ENCODE assay signal across 8 mouse cellular contexts in genomic region chr2:148443249-148443958, GRCm38 (mm10). TPM values are rescaled to one million over a fixed set of nuclear protein-coding genes. Genes with fewer than 3 reads are reported as not detected.
DNase-seq lines count a peak whose midpoint lies in the region; ATAC-seq and TF ChIP-seq lines count a peak whose summit lies in the region.

TSS of gene Cd93 (minus strand) at chr2:148443563.

- TF ChIP-seq CTCF in midbrain, postnatal 0 days (IDR thresholded peaks at IDR 0.05), result no peak

- H3K9me3 ChIP-seq in forebrain, embryonic 16.5 days (ENCODE audit: control insufficient read depth, low read length), result no peaks in the 10 kb centered on the region
- no peaks in the 10 kb centered on the region for H3K9me3 ChIP-seq in hindbrain, embryonic 13.5 days
- no peaks in the 10 kb centered on the region for H3K9me3 ChIP-seq in midbrain, postnatal 0 days (ENCODE audit: low read length)

- no peak for ATAC-seq in forebrain, embryonic 16.5 days
- ATAC-seq in hindbrain, embryonic 13.5 days (ENCODE audit: low FRiP score), result peak; percentile 54; the same call in 1 of the 2 replicates
- no peak for ATAC-seq in midbrain, postnatal 0 days (ENCODE audit: low FRiP score)
- ATAC-seq in activated CD4-positive, CD25-positive, alpha-beta regulatory T cell, adult 4 months, result no peak

- no peaks in the 10 kb centered on the region for H3K4me1 ChIP-seq in forebrain, embryonic 16.5 days (replicated peaks; ENCODE audit: control insufficient read depth, insufficient read depth, low read length)
- H3K4me1 ChIP-seq in hindbrain, embryonic 13.5 days (replicated peaks), result no peaks in the 10 kb centered on the region
- H3K4me1 ChIP-seq in midbrain, postnatal 0 days (ENCODE audit: insufficient read depth, low read length), result no peaks in the 10 kb centered on the region

- no peaks in the 10 kb centered on the region for H3K36me3 ChIP-seq in forebrain, embryonic 16.5 days (ENCODE audit: control insufficient read depth, insufficient read depth)
- no peaks in the 10 kb centered on the region for H3K36me3 ChIP-seq in hindbrain, embryonic 13.5 days
- H3K36me3 ChIP-seq in midbrain, postnatal 0 days (ENCODE audit: insufficient read depth, low read length), result no peaks in the 10 kb centered on the region

- WGBS in forebrain, embryonic 16.5 days, result 65% methylated on average over 13 of the region's 13 CpGs
- WGBS in hindbrain, embryonic 13.5 days, result 62% methylated on average over 13 of the region's 13 CpGs
- WGBS in midbrain, postnatal 0 days, result 61% methylated on average over 13 of the region's 13 CpGs

- DNase-seq in layer of hippocampus, postnatal 10 days (ENCODE audit: low spot score in 2 of 2), result no peak
- no peak for DNase-seq in layer of hippocampus, adult 11-12 months (ENCODE audit: low spot score)
- DNase-seq in liver, result peak; percentile 20
- no peak for DNase-seq in midbrain, postnatal 0 days (ENCODE audit: low spot score)
- peak; percentile 43 for DNase-seq in thymus, postnatal 25 days

- H3K27me3 ChIP-seq in forebrain, embryonic 16.5 days (replicated peaks; ENCODE audit: control insufficient read depth, insufficient read depth, low read length), result no peaks in the 10 kb centered on the region
- no peaks in the 10 kb centered on the region for H3K27me3 ChIP-seq in hindbrain, embryonic 13.5 days
- no peaks in the 10 kb centered on the region for H3K27me3 ChIP-seq in midbrain, postnatal 0 days (ENCODE audit: insufficient read depth, low read length)

- no peak within 1 kb of the TSS for H3K4me3 ChIP-seq in forebrain, embryonic 16.5 days (replicated peaks; ENCODE audit: low read length)
- H3K4me3 ChIP-seq in hindbrain, embryonic 13.5 days, result peak within 1 kb of the TSS; percentile 7; the same call in 1 of the 2 replicates
- H3K4me3 ChIP-seq in midbrain, postnatal 0 days (ENCODE audit: low read depth, low read length), result no peak within 1 kb of the TSS

- no peak within 1 kb of the TSS for H3K9ac ChIP-seq in forebrain, embryonic 16.5 days (replicated peaks; ENCODE audit: low read depth, low read length)
- H3K9ac ChIP-seq in hindbrain, embryonic 13.5 days, result no peak within 1 kb of the TSS; the same call in 1 of the 2 replicates
- H3K9ac ChIP-seq in midbrain, postnatal 0 days (replicated peaks; ENCODE audit: low read length, poor library complexity, severe bottlenecking), result no peak within 1 kb of the TSS

- H3K27ac ChIP-seq in forebrain, embryonic 16.5 days (ENCODE audit: low read length), result peak within 1 kb of the TSS; percentile 30; the same call in 1 of the 2 replicates
- H3K27ac ChIP-seq in hindbrain, embryonic 13.5 days, result peak within 1 kb of the TSS; percentile 71
- no peak within 1 kb of the TSS for H3K27ac ChIP-seq in midbrain, postnatal 0 days (ENCODE audit: low read depth, low read length)

- no peak within 1 kb of the TSS for H3K4me2 ChIP-seq in forebrain, embryonic 16.5 days (ENCODE audit: low read length)
- H3K4me2 ChIP-seq in hindbrain, embryonic 13.5 days, result no peak within 1 kb of the TSS
- 0 out of 2 replicates have a peak within 1 kb of the TSS, but pooled peaks have one; percentile 6 for H3K4me2 ChIP-seq in midbrain, postnatal 0 days (ENCODE audit: low read depth, low read length, poor library complexity, severe bottlenecking)

RNA-seq across cellular contexts. Expression of gene Cd93, which starts in this region (rescaled TPM):
- total RNA-seq in layer of hippocampus, postnatal 10 days (2021), result 10 to 100 TPM; 21.4 to 21.9 TPM
- 7.4 and 7.5 TPM in 2 replicates for polyA plus RNA-seq in forebrain, embryonic 16.5 days (2015; fragmentation: Nextera tagmentation; extraction: Ambion mirVana)
- 7.4 and 8.2 TPM in 2 replicates for polyA plus RNA-seq in hindbrain, embryonic 13.5 days (2015; fragmentation: Nextera tagmentation; extraction: Ambion mirVana)
- 16.9 and 23.0 TPM in 2 replicates for total RNA-seq in midbrain, postnatal 0 days (2014; rRNA removed)
- polyA plus RNA-seq in midbrain, postnatal 0 days (2015; fragmentation: Nextera tagmentation; extraction: Ambion mirVana), result 4.1 and 4.5 TPM in 2 replicates
- polyA plus RNA-seq in activated CD4-positive, CD25-positive, alpha-beta regulatory T cell, adult 4 months (2017; shearing (Covaris generic)), result under 1 TPM in 1 of 2 experiments, not detected in 1; 0.08 TPM

Comparison
In these comparisons a context has a peak if more than half of its experiments do, and no peak if none do; other contexts are left out.
1. DNase-seq: peak in liver (single experiment) and thymus, postnatal 25 days (single experiment); none in layer of hippocampus, postnatal 10 days (0 of 2), layer of hippocampus, adult 11-12 months (single experiment) and midbrain, postnatal 0 days (single experiment).